Mouse (Mus musculus) stomach, embryonic 14.5 days (tissue): ENCODE data around the gene Cdv3. TPM values are rescaled to one million over a fixed set of nuclear protein-coding genes. Genes with fewer than 3 reads are reported as not detected.

ENCODE experiments used
- ATAC-seq: fragments of 200-750 bp; cut with Nextera tagmentation; 2 replicates; pipeline ENCODE4 v1.8.0; 2017; ENCODE audit warnings: low read depth, moderate TSS enrichment; ENCODE audit not compliant: insufficient number of reproducible peaks, insufficient read depth, low FRiP score
- H3K27ac ChIP-seq: fragments of 300-500 bp; sonication (generic); 2 replicates; pipeline ENCODE4 v1.5.1; 2014; ENCODE audit warnings: mild to moderate bottlenecking, low read length, moderate library complexity, mixed read lengths
- H3K27me3 ChIP-seq: fragments of 300-500 bp; sonication (generic); 2 replicates; pipeline ENCODE4 v1.6.1; 2014; ENCODE audit warnings: low read length, control low read depth, mixed read lengths; ENCODE audit not compliant: control insufficient read depth, insufficient read depth
- H3K36me3 ChIP-seq: fragments of 300-500 bp; sonication (generic); 2 replicates; pipeline ENCODE4 v1.6.1; 2014; ENCODE audit warnings: mild to moderate bottlenecking, control low read depth, low read length, moderate library complexity, mixed read lengths; ENCODE audit not compliant: control insufficient read depth, insufficient read depth
- H3K4me1 ChIP-seq: fragments of 300-500 bp; sonication (generic); 2 replicates; pipeline ENCODE4 v1.6.1; 2014; ENCODE audit warnings: low read length, control low read depth, mixed read lengths; ENCODE audit not compliant: control insufficient read depth, insufficient read depth
- H3K4me2 ChIP-seq: fragments of 300-500 bp; sonication (generic); replicated peaks from 2 replicates; pipeline ENCODE4 v1.6.1; 2014; ENCODE audit warnings: low read depth, low read length, control low read depth
- H3K4me3 ChIP-seq: fragments of 300-500 bp; sonication (generic); 2 replicates; pipeline ENCODE4 v1.5.1; 2014; ENCODE audit warnings: low read depth, low read length, control low read depth
- H3K9ac ChIP-seq: fragments of 300-500 bp; sonication (generic); replicated peaks from 2 replicates; pipeline ENCODE4 v1.6.1; 2014; ENCODE audit warnings: low read depth, mild to moderate bottlenecking, control low read depth, low read length, moderate library complexity, mixed read lengths
- H3K9me3 ChIP-seq: fragments of 300-500 bp; sonication (generic); 2 replicates; pipeline ENCODE4 v1.6.1; 2016; ENCODE audit warnings: low read depth, low read length, control low read depth; ENCODE audit not compliant: control insufficient read depth
- WGBS: fragments of 180-500 bp; shearing (Covaris S2); extraction: QIAGEN DNeasy Blood & Tissue Kit; methylation state at CpG from one replicate; pipeline ENCODE4 v1.1.7; 2014; 5-methylcytosine and 5-hydroxymethylcytosine counted together
- polyA plus RNA-seq: library from polyadenylated mRNA; unstranded; fragments of >200 nt; fragmentation: Nextera tagmentation; extraction: Ambion mirVana; gene quantifications from 2 replicates; pipeline ENCODE4 v1.2.1, GENCODE M21; 2014

Cdv3 gene
- polyA plus RNA-seq, 1 experiment from 2014 or later = 69.0 TPM

DNA sequence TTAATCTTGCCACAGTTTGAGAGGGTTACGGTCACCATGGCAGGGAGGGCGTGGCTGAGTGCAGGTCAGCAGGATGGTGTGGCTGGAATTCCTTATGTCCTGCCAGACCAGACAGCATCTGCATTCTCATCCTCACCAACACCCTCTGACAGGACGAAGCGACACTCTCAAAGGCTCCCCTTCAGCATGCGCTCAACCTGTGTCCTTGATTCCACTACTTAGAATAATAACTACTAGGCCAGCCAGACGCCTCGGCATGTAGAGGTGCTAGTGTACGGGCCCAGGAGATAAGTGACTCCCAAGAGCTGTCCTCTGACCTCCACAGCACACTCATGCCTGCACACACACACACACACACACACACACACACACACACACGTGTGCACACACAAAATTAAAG is 13.6 kb upstream of the Cdv3 start:
- H3K4me1 ChIP-seq = no peaks in the 10 kb centered on the region
- H3K9ac ChIP-seq = no peak overlapping the region
- no peak overlapping the region for H3K4me3 ChIP-seq
- no peak for ATAC-seq
- no peaks in the 10 kb centered on the region for H3K27me3 ChIP-seq
- WGBS = 55% methylated on average over 9 of the region's 9 CpGs
- no peaks in the 10 kb centered on the region for H3K9me3 ChIP-seq
- H3K36me3 ChIP-seq = no peaks in the 10 kb centered on the region
- H3K4me2 ChIP-seq = no peak overlapping the region
- H3K27ac ChIP-seq = no peak overlapping the region

DNA sequence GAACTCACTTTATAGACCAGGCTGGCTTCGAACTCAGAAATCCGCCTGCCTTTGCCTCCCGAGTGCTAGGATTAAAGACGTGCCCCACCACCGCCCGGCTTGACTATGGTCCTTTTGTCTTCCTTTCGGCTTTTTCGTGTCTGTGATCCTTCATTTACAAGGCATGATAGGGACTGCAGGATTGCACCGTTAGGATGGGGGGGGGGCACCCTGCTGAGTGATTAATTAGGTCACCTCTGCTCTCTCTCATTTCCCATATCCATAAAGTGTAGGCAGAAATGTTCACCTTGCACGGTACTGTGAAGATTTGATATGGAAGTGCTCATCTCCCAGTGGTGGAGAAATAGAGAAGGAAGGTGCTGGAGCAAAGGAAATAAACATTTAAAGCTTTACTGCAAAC is 13.0 kb upstream of the Cdv3 start:
- Histone ChIP-seq H3K4me3 (no peak overlapping the region), H3K4me2 (no peak overlapping the region), H3K27me3 (no peaks in the 10 kb centered on the region), H3K4me1 (no peaks in the 10 kb centered on the region), H3K9me3 (no peaks in the 10 kb centered on the region), H3K27ac (no peak overlapping the region), H3K9ac (no peak overlapping the region), H3K36me3 (no peaks in the 10 kb centered on the region)
- ATAC-seq = no peak
- whole genome bisulfite sequencing = 57% methylated on average over 10 of the region's 10 CpGs

DNA sequence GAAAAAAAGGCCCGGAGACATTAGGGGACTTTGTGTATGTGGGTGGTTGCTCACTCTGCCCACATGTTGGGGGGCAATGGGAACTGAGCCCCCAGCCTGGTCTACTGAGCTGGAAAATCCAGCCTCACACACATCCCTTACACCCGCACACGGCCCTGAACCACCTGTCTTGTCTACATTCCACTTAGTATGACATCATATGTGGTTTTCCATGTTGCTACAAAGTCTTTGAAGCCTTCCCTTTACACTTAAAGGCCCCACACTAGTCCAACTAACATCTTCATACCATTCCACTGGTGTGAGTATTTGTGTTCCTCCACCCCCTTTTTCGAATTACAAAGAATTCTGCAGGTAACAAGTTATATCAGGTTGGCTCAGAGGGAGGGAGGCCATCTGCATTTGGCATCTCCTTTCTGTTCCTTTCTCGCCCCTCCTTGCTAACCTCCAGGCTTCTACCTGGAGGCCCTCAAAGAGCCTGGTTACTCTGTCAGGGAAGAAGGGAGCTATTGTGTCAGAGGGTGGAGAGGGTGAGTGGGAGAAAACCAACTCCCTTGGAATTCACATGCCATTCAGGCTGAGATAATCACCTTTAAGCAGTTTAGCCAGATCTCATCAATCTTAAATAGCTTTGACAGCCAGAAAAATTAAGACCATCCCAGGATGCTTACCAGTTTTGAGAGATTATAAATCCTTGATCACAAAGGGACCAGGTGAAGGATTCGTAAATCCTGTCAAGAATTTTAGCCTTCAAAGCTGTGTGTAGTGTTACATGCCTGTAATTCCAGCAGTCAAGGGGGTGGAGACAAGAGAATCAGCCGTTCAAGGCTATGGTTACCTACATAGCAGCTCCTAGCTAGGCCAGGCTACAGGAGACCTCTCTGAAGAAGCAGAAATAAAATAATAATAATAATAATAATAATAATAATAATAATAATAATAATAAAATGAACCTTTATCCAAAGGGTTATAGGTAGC is 11.0 kb upstream of the Cdv3 start:
- Histone ChIP-seq H3K36me3 (no peaks in the 10 kb centered on the region), H3K4me2 (no peak overlapping the region), H3K4me3 (no peak overlapping the region), H3K27me3 (no peaks in the 10 kb centered on the region), H3K9me3 (no peaks in the 10 kb centered on the region), H3K9ac (no peak overlapping the region), H3K4me1 (no peaks in the 10 kb centered on the region), H3K27ac (no peak overlapping the region)
- no peak for ATAC-seq
- 48% methylated on average over 7 of the region's 7 CpGs for WGBS

DNA sequence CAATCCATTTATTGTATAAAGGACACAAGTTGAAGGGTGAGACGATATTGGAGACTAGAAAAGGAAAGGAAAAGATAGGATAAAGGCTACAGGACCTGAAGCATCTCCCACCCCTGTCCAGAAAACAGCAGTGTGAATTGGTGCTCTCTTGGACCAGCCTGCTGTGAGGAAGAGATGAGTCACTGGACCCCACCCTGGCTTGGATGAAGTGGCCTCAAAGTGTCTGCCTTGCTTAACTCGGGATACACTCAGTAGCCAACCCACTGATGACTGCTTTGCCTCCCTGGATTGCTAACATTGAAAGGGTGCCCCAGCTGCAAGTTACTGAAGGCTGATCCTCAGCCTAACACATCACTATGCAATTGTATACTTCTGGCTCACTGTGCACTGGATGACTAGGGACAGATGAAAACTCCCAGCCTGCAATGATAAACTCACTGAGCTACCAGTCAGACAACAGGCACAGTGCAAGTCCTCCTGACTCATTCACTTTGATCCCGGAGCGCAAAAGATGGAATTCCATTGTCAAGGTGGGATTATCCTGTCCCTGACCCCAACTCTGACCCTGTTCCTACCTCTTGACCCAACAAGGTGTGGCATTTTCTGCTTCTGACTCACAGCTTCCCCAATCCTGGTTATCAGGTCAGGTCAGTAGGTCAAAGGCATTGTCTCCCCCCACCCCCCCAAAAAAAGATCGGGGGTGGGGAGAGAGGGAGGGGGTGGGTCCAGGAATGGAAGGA is 6.8 kb upstream of the Cdv3 start:
- H3K36me3 ChIP-seq = no peaks in the 10 kb centered on the region
- 60% methylated on average over 5 of the region's 5 CpGs for WGBS
- no peak for ATAC-seq

DNA sequence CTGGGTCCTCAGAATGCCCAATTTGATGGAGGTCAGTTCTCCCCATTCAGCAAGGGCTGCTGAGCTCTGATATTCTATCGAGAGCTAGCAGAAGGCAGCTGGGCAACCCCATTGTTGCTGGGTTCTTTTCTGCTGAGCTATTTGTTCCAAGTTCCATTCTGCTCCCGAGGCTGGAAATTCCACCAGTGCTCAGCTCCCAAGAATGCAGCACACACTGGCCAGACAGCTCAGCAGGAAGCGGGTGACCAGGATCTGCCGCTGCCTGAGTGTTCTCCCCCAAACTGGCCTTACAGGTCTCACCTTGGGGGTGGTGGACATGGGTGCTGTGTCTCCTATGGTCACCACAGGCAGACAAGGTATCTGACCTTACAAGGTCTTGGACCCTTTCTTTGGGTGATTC is 4.3 kb upstream of the Cdv3 start:
- Histone ChIP-seq H3K9me3 (no peaks in the 10 kb centered on the region), H3K4me2 (no peak overlapping the region), H3K9ac (no peak overlapping the region), H3K27ac (no peak overlapping the region), H3K4me1 (peaks cover 8% of the 10 kb centered on the region; the same call in 1 of the 2 replicates), H3K4me3 (no peak overlapping the region), H3K36me3 (no peaks in the 10 kb centered on the region), H3K27me3 (no peaks in the 10 kb centered on the region)
- 71% methylated on average over 4 of the region's 4 CpGs for WGBS
- ATAC-seq = no peak

More for the DNA sequence above, 6.8 kb upstream of the Cdv3 start:
- Histone ChIP-seq H3K27ac (no peak overlapping the region), H3K4me2 (no peak overlapping the region), H3K27me3 (no peaks in the 10 kb centered on the region), H3K4me3 (no peak overlapping the region), H3K4me1 (no peaks in the 10 kb centered on the region), H3K9me3 (no peaks in the 10 kb centered on the region), H3K9ac (no peak overlapping the region)

DNA sequence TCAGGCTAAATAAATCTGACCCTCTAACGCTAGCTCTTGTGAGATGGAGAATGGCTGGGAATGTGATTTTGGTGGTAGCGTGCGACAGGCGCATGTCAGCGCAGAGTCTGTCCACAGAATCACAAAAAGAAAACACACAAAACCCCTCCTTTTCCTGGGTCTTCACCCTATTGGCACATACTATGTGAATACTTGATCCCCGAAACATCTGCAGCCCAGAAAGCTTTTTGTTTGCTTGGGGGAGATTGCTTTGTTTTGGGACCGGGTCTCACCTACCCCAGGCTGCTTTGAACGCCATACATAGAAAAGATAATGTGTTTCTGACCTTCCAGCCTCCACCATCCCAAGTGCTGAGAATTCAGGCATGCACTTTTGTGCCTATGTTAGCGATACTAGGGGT is 716 bp upstream of the Cdv3 start:
- H3K27ac ChIP-seq = peak overlapping the region; percentile 88
- H3K9me3 ChIP-seq = no peaks in the 10 kb centered on the region
- peak overlapping the region; percentile 36; the same call in 1 of the 2 replicates for H3K9ac ChIP-seq
- H3K4me1 ChIP-seq = peaks cover 13% of the 10 kb centered on the region; the same call in 1 of the 2 replicates
- no peak for ATAC-seq
- peak overlapping the region; percentile 55 for H3K4me2 ChIP-seq
- peaks cover 13% of the 10 kb centered on the region for H3K36me3 ChIP-seq
- no peaks in the 10 kb centered on the region for H3K27me3 ChIP-seq
- 45% methylated on average over 9 of the region's 9 CpGs for WGBS
- H3K4me3 ChIP-seq = peak overlapping the region; percentile 88

DNA sequence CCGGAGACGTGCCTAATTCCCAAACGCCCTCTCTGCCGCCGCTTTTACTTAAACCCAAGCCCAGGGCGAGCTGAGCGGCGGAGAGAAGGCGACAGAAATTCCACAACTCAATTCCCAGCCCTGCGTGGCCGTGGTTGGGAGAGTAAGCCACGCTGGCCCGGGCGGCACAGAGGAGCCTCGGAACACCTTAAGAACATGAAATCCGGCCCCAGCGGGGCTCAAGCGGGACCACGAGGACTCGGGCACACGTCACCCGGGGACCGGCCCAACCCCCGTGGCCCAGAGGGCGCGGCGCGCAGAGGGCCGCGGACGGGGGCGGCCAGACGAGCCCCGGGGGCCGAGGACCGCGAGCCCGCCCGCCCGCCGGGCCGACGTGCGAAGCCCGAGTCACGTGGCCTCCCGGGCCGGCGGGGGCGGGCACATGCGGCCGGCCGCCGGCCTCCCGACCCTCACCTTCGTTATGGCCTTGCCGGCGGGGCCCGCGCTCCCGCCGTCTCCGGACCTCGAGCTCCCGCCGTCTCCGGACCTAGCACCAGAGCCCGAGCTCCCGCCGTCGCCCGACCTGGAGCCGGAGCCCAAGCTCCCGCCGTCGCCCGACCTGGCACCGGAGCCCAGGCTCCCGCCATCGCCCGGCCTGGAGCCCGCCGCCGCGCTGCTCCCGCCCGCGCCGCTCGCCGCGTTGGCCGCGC is 895 bp downstream of the Cdv3 start:
- H3K27ac ChIP-seq = peak overlapping the region; percentile 97

More for the DNA sequence above, 895 bp downstream of the Cdv3 start:
- H3K27me3 ChIP-seq = no peaks in the 10 kb centered on the region
- peaks cover 24% of the 10 kb centered on the region for H3K36me3 ChIP-seq
- peak overlapping the region; percentile 63 for H3K4me2 ChIP-seq
- WGBS = 1% methylated on average over 91 of the region's 94 CpGs
- peaks cover 13% of the 10 kb centered on the region; the same call in 1 of the 2 replicates for H3K4me1 ChIP-seq
- peak overlapping the region; percentile 92 for H3K9ac ChIP-seq
- H3K4me3 ChIP-seq = peak overlapping the region; percentile 88
- no peaks in the 10 kb centered on the region for H3K9me3 ChIP-seq
- ATAC-seq = peak; percentile 34
